Mouse (Mus musculus) layer of hippocampus, postnatal 14 days (tissue): ENCODE measurements at regions not wholly inside any gene's neighbourhood (a gene's known extent, or its start where the extent isn't known, plus 50 kb on each side); places are given as distances from the start of the nearest gene placed in this dataset.

Experiments used
- DNase-seq, 2 experiments: peaks; one replicate each; pipeline ENCODE4 v3.0.0; 2021 to 2022; ENCODE audit warnings: low spot score in 2 of 2, mixed read lengths in 1 of 2

GRCm38 (mm10) chr15:30029257-30029899, 143.0 kb upstream of the Ctnnd2 start:
- peak; percentile 46 to 76 for DNase-seq

GRCm38 (mm10) chr15:30035367-30035766, 137.0 kb upstream of the Ctnnd2 start:
- DNase-seq, result no peak

- no peak for DNase-seq
Measured at GRCm38 (mm10) chr15:30050851-30051250, 121.5 kb upstream of the Ctnnd2 start.

- DNase-seq, result peak; percentile 30 to 41
Measured at GRCm38 (mm10) chr15:30059808-30060207, 112.6 kb upstream of the Ctnnd2 start.

GRCm38 (mm10) chr15:30060505-30061342, 111.7 kb upstream of the Ctnnd2 start:
- DNase-seq, result no peak

GRCm38 (mm10) chr15:30071668-30072067, 100.7 kb upstream of the Ctnnd2 start:
- DNase-seq, result no peak

- DNase-seq, result no peak
Measured at GRCm38 (mm10) chr15:30072301-30072700, 100.1 kb upstream of the Ctnnd2 start.

- DNase-seq, result no peak
Measured at GRCm38 (mm10) chr15:30087120-30087519, 85.3 kb upstream of the Ctnnd2 start.

GRCm38 (mm10) chr15:30122061-30122460, 50.3 kb upstream of the Ctnnd2 start:
- no peak for DNase-seq
